Mouse (Mus musculus) midbrain, embryonic 10.5 days (tissue): ENCODE measurements around the gene Asb3. TPM values are rescaled to one million over a fixed set of nuclear protein-coding genes. Genes with fewer than 3 reads are reported as not detected.

ENCODE experiments used
- DNase-seq: peaks from one replicate; pipeline ENCODE4 v3.0.0-alpha.2; 2017; ENCODE audit warnings: low spot score
- H3K27ac ChIP-seq: fragments of 300-500 bp; sonication (generic); replicated peaks from 2 replicates; pipeline ENCODE4 v1.5.1; 2016; ENCODE audit warnings: mild to moderate bottlenecking
- H3K27me3 ChIP-seq: fragments of 300-500 bp; sonication (generic); 2 replicates; pipeline ENCODE4 v1.6.1; 2016; ENCODE audit warnings: low read depth, mild to moderate bottlenecking; ENCODE audit not compliant: poor library complexity, severe bottlenecking
- H3K36me3 ChIP-seq: fragments of 300-500 bp; sonication (generic); 2 replicates; pipeline ENCODE4 v1.6.1; 2016; ENCODE audit warnings: mild to moderate bottlenecking, moderate library complexity
- H3K4me1 ChIP-seq: fragments of 300-500 bp; sonication (generic); 2 replicates; pipeline ENCODE4 v1.6.1; 2016
- H3K4me3 ChIP-seq: fragments of 300-500 bp; sonication (generic); 2 replicates; pipeline ENCODE4 v1.5.1; 2016; ENCODE audit warnings: mild to moderate bottlenecking, moderate library complexity
- H3K9me3 ChIP-seq: fragments of 300-500 bp; sonication (generic); replicated peaks from 2 replicates; pipeline ENCODE4 v1.6.1; 2016; ENCODE audit warnings: mild to moderate bottlenecking
- WGBS: fragments of 180-500 bp; shearing (Covaris S2); methylation state at CpG from one replicate; pipeline ENCODE4 v1.1.7; 2016; 5-methylcytosine and 5-hydroxymethylcytosine counted together
- polyA plus RNA-seq: library from polyadenylated mRNA; unstranded; fragments of >200 nt; fragmentation: Nextera tagmentation; extraction: Ambion mirVana; gene quantifications from 2 replicates; pipeline ENCODE4 v1.2.1, GENCODE M21; 2016

Asb3 gene
- 26.7 and 29.1 TPM in 2 replicates for polyA plus RNA-seq

DNA sequence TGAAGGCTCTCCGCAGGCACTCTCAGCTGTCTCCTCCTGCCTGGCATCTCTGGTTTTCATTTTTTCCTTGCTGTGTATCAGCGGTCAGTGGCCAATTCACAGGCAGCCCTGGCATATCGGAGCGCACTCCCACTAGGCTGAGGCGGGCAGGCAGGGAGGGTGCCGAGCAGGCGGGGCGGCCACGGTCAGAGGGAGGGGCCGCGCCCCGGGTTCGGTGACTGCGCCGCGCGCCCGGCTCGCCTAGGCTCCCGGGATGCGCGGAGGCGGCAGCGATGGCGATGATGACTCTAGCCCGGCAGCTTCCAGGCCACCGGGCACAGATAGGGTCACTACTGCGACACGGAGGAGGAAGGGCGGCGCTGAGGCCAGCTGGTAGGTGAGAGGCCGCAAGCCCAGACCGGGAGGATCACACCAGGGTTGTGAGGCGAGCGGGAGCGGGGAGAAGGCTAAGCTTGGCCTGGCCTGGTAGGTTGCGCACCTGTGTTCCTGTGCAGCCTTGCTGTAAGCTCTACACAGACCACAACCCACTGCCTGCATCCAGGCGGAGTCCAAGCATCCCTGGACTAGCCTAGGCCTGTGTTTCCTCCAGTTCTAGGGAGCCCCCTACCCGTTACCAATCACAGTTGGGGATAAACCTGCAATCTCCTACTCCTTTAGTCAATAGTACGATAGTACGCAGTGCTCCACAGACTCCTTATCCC, at the start of gene Asb3, which contains the start of gene Gpr75:
Asb3 (plus strand) TSS at position 246 of the 701 bp plus-strand sequence.
Gpr75 (plus strand) TSS at position 188 of the 701 bp plus-strand sequence.
- Histone ChIP-seq H3K27me3 (no peaks in the 10 kb centered on the region), H3K36me3 (peaks cover 8% of the 10 kb centered on the region), H3K4me3 (peak within 1 kb of the TSS; percentile 60), H3K4me1 (peaks cover 11% of the 10 kb centered on the region), H3K9me3 (no peaks in the 10 kb centered on the region), H3K27ac (peak within 1 kb of the TSS; percentile 75)
- peak; percentile 57 for DNase-seq
- WGBS: 3% methylated on average over 41 of the region's 41 CpGs

DNA sequence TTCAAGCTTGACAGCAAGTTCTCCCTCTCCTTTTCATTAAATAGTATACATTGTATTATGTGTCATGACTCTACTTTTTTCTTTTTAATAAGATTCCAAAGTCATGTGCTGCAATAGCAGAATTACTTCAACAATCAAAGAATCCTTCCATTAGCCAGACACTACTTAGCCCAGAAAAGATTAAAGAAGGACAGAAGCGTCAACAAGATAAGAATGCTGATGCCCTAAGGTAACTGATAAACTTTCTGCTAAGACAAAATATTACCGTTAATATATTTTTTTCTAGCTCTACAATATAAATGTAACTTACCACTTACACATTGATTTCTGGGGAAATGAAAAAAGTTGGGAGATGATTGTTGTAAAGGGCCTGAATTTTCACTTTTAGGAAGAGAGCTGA, 46.4 kb upstream of the Asb3 start:
- no peak for DNase-seq
- no peaks in the 10 kb centered on the region for H3K9me3 ChIP-seq
- no peak overlapping the region for H3K27ac ChIP-seq
- no peaks in the 10 kb centered on the region for H3K27me3 ChIP-seq
- 96% methylated on average over 2 of the region's 2 CpGs for WGBS
- H3K4me3 ChIP-seq: no peak overlapping the region
- no peaks in the 10 kb centered on the region for H3K4me1 ChIP-seq
- peaks cover 92% of the 10 kb centered on the region for H3K36me3 ChIP-seq

DNA sequence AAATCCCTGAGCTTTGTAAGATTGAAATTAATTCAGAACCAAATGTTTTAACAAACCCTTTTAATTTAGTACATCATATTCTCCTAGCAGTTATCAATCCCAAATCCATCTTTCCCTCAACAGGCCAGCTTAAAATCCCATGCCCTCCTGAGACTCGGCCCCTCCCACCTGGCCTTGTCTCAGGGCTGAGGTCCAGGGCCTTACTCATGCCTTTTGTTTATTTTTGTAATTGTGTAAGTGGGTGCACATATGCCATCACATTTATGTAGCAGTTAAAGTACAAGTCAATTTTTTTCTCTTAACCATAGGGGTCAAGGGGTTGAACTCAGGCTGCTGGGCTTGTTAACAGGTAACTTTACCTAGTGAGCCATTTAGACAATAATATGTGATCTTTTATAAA, 40.9 kb upstream of the Asb3 start:
- H3K36me3 ChIP-seq: peaks cover 85% of the 10 kb centered on the region
- 94% methylated on average over 1 of the region's 1 CpGs for WGBS
- H3K4me1 ChIP-seq: no peaks in the 10 kb centered on the region
- no peak overlapping the region for H3K27ac ChIP-seq
- no peaks in the 10 kb centered on the region for H3K27me3 ChIP-seq
- no peak overlapping the region for H3K4me3 ChIP-seq
- DNase-seq: no peak
- no peaks in the 10 kb centered on the region for H3K9me3 ChIP-seq

DNA sequence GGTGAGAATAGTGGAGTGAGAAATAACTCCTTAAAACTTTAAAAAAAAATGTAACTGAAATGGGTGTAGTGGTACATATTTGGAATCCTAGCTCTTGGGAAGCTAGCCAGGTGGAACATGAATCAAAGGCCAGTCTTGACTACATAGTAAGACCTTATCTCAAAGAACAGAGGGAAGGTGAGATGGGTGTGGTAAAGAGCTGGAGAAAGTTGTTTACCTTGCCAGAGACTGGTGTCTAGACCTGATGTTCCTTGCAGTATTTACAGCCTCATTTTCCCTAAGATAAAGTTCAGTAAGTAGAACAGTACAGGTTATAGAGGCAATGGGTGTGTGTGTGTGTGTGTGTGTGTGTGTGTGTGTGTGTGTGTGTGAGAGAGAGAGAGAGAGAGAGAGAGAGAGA, 12.8 kb upstream of the Asb3 start:
- DNase-seq: no peak
- Histone ChIP-seq H3K36me3 (peaks cover 66% of the 10 kb centered on the region), H3K4me3 (no peak overlapping the region), H3K27me3 (no peaks in the 10 kb centered on the region), H3K27ac (no peak overlapping the region), H3K9me3 (no peaks in the 10 kb centered on the region), H3K4me1 (no peaks in the 10 kb centered on the region)

DNA sequence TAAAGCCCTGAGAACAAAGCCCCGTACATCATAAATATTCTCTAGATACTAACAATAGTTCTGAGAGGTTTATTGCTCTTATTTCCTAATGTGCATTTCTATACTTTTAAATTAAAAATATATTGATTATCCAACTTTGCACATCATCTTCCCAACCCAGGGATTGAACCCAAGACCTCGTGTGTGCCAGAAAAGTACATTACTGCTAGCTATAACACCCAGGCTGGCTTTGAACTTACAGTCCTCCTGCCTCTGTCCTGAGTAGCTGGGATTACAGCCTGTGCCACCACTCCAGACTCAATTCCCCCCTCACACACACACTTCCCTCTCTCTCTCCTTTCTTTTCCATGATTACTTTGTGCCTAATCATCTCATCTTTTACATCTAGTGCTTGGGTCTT, 2.9 kb downstream of the Asb3 start:
- 88% methylated on average over 2 of the region's 2 CpGs for WGBS
- no peaks in the 10 kb centered on the region for H3K27me3 ChIP-seq
- no peak overlapping the region for H3K27ac ChIP-seq
- H3K4me3 ChIP-seq: no peak overlapping the region
- peaks cover 11% of the 10 kb centered on the region for H3K4me1 ChIP-seq
- no peaks in the 10 kb centered on the region for H3K9me3 ChIP-seq
- no peaks in the 10 kb centered on the region for H3K36me3 ChIP-seq
- DNase-seq: no peak

DNA sequence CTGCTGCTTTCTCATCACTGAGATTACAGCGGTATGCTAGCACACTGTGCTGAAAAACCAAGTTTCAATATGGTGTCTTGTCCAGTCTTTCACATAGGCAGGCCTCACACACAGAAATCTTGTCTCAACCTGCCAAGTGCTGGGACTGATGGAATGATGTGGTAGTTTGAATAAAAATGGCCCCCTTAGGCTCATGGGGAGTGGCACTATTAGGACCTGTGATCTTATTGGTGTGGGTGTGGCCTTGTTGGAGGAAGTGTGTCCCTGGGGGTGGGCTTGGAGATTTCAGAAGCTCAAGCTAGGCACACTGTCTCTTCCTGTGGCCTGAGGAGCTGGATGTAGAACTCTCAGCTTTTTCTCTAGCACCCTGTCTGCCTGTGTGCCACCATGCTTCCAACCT, 11.0 kb downstream of the Asb3 start:
- H3K9me3 ChIP-seq: no peaks in the 10 kb centered on the region
- H3K36me3 ChIP-seq: no peaks in the 10 kb centered on the region
- no peaks in the 10 kb centered on the region for H3K27me3 ChIP-seq
- H3K4me1 ChIP-seq: no peaks in the 10 kb centered on the region
- WGBS: 86% methylated on average over 1 of the region's 1 CpGs
- no peak overlapping the region for H3K27ac ChIP-seq
- DNase-seq: no peak
- no peak overlapping the region for H3K4me3 ChIP-seq

DNA sequence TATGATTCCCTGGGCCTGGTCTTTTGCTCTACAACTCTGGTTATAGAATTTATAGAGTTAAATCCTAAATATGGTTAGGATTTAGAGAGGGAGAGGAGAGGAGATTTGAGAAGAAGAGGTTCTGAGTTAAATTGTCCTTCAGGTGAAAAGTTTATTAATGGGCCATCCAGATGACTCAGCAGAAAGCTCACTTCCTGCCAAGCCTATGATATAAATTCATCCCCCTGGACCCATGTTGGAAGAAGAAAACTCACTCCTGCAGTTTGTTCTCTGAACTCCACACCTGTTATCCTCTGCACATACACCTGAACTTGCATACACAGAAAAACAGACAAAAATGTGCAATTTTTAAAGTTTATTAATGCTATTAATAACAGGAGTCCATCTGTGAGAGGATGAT, 14.1 kb downstream of the Asb3 start:
- Histone ChIP-seq H3K27me3 (no peaks in the 10 kb centered on the region), H3K4me3 (no peak overlapping the region), H3K36me3 (no peaks in the 10 kb centered on the region), H3K9me3 (no peaks in the 10 kb centered on the region), H3K4me1 (no peaks in the 10 kb centered on the region), H3K27ac (no peak overlapping the region)
- no peak for DNase-seq

DNA sequence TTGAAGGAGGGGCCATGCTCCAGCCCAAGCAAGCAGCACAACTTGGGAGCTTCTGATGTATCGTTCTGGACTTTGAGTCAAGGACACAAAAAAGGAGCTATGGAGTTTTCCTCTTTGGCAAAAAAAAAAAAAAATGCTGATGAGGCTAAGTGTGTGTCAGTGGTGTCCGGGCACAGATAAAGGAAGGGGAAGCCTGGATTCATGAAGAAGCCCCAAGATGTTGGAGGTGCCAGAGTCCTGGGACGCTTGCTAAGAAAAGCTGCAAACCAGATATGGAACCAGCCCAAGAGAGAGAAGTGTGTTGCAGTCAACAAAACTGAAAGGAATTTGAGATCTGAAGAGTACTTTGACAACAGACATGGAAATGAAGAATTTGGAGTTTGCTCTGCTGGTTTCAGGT, 27.1 kb downstream of the Asb3 start:
- Histone ChIP-seq H3K36me3 (no peaks in the 10 kb centered on the region), H3K9me3 (0 out of 2 replicates have a peak, but pooled peaks cover 1% of the 10 kb centered on the region), H3K4me3 (no peak overlapping the region), H3K27me3 (no peaks in the 10 kb centered on the region), H3K4me1 (no peaks in the 10 kb centered on the region), H3K27ac (no peak overlapping the region)
- no peak for DNase-seq
- 93% methylated on average over 3 of the region's 3 CpGs for WGBS

DNA sequence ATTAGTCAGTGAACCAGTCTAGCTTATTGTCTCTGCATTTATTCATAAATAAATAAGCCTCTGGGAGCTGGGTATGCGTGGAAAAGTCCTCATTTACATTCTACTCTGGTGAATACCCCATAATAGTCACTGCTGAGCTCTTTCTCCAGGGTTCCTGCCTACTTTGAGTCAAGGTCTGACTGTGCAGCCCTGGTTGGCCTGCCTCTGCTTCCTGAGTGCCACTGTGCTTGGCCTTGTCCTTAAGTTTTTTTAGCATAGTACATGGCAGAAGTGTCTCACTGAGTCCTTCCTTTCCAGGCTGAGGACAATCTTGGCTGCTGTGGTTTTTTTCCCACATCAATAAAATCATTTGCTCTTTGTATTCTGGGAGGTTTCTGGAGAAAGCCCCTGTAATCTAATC, 35.4 kb downstream of the Asb3 start:
- 84% methylated on average over 1 of the region's 1 CpGs for WGBS

DNA sequence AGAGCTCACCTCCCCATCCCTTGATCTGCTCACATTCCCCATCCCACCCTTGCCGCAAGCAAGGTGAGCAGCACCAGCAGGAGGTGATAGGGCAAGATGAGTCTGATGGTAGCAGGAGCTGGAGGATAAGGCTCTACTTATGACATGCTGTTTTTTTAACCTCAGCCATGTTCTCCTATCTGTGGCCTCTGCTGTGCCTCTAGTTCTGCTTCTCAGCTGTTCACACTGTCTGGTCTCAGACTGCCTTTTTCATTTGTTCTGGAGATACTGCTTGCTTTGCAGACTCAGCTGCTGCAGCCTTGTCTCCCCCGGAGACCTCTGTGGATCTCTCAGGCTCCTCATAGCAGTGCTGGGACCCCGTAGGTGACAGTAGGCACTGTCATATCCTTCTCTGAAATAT, 38.1 kb downstream of the Asb3 start:
- WGBS: 94% methylated on average over 3 of the region's 3 CpGs
- Histone ChIP-seq H3K4me1 (no peaks in the 10 kb centered on the region), H3K4me3 (no peak overlapping the region), H3K27me3 (no peaks in the 10 kb centered on the region), H3K27ac (no peak overlapping the region), H3K9me3 (no peaks in the 10 kb centered on the region), H3K36me3 (peaks cover 43% of the 10 kb centered on the region)
- no peak for DNase-seq

More for the DNA sequence above, 35.4 kb downstream of the Asb3 start:
- peaks cover 21% of the 10 kb centered on the region for H3K36me3 ChIP-seq
- DNase-seq: no peak
- H3K27me3 ChIP-seq: no peaks in the 10 kb centered on the region
- H3K9me3 ChIP-seq: no peaks in the 10 kb centered on the region
- no peaks in the 10 kb centered on the region for H3K4me1 ChIP-seq
- no peak overlapping the region for H3K4me3 ChIP-seq
- no peak overlapping the region for H3K27ac ChIP-seq

DNA sequence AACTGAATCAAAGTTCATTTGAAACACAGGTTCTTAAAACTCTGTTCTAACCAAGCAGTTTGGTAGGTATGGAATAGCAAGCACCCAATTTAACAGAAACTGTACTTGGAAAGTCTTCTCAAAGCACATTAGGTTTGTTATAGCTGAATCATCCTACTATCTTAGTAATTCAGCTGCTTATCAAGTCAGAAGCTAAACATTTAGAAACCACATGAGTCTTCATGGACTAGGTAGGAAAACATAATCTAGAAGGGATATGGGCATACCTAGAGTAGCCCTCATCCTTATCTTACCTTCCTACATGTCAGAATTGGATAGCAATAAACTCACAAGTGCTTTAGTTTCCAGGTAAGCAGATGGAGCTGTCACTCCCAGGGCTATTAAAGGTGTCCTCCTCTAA, 42.9 kb downstream of the Asb3 start:
- H3K4me3 ChIP-seq: no peak overlapping the region
- peaks cover 76% of the 10 kb centered on the region for H3K36me3 ChIP-seq
- no peak for DNase-seq

DNA sequence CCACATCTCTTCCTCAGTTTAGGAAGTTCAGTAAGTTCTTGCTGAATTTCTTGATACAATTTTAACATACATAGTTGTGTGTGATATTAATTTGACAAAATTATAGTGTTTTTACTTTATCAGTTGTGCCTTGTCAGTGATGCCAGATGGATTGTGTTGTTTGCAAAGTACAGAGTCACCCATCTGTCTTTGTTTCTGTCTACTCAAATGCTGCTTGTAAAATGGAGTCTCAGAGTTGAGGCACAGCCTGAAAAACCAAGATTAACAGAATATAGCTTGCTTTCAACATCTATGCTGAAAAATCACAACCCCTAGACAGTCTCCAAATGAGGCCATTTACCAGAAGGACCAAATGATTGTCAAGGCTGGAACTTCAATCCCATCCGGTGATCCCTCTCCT, 43.3 kb downstream of the Asb3 start:
- no peak overlapping the region for H3K27ac ChIP-seq
- H3K36me3 ChIP-seq: peaks cover 74% of the 10 kb centered on the region
- H3K4me3 ChIP-seq: no peak overlapping the region
- no peak for DNase-seq
- no peaks in the 10 kb centered on the region for H3K27me3 ChIP-seq
- 89% methylated on average over 1 of the region's 1 CpGs for WGBS
- H3K9me3 ChIP-seq: no peaks in the 10 kb centered on the region
- H3K4me1 ChIP-seq: no peaks in the 10 kb centered on the region

More for the DNA sequence above, 42.9 kb downstream of the Asb3 start:
- no peak overlapping the region for H3K27ac ChIP-seq
- no peaks in the 10 kb centered on the region for H3K27me3 ChIP-seq
- H3K4me1 ChIP-seq: no peaks in the 10 kb centered on the region
- no peaks in the 10 kb centered on the region for H3K9me3 ChIP-seq

DNA sequence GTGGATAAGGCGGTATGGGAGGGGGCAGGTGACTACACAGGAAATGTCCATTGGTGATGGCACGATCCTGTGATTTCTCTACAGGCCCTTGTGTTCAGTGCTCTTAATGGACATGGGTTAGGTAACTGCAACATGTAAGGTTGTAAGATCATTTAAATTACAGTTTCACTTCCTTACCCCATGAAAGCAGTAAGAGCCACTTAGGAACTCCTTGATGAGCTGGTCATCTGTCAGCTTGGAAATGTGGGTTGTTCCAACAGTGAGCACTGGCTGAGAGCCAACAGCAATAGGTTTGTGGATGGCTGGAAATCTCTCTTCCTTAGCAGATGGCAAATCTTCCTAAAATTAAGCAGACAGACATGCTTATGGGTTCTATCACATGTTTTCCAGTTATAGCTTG, 58.3 kb downstream of the Asb3 start:
- Histone ChIP-seq H3K4me1 (no peaks in the 10 kb centered on the region), H3K9me3 (no peaks in the 10 kb centered on the region), H3K27ac (no peak overlapping the region), H3K4me3 (no peak overlapping the region), H3K36me3 (peaks cover 96% of the 10 kb centered on the region), H3K27me3 (no peaks in the 10 kb centered on the region)
- no peak for DNase-seq
- WGBS: 92% methylated on average over 2 of the region's 2 CpGs

DNA sequence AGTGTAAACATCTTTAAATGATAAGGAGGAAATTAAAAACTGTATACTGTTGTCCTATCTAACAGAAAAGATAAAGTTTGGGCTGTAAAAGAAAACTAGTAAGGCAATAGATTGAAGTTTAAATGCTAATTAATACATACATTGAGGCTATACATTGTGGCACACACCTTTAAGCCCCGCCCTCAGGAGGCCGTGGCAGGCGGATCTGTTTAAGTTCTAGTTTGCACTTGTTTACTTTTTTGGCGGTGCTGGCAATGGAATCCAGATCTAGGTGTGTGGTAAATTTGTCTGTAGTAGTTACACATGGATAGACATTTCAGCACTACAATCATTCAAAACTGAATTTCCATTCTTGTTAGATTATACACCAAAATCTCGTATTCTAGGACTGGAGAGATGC, 67.6 kb downstream of the Asb3 start:
- Histone ChIP-seq H3K27ac (no peak overlapping the region), H3K4me3 (peak overlapping the region; percentile 85), H3K9me3 (peaks cover 16% of the 10 kb centered on the region), H3K27me3 (no peaks in the 10 kb centered on the region), H3K36me3 (peaks cover 66% of the 10 kb centered on the region), H3K4me1 (peaks cover 17% of the 10 kb centered on the region)
- 79% methylated on average over 5 of the region's 5 CpGs for WGBS
- DNase-seq: no peak
